19 mouse cellular contexts compared by ENCODE assay signal in the genomic region with DNA sequence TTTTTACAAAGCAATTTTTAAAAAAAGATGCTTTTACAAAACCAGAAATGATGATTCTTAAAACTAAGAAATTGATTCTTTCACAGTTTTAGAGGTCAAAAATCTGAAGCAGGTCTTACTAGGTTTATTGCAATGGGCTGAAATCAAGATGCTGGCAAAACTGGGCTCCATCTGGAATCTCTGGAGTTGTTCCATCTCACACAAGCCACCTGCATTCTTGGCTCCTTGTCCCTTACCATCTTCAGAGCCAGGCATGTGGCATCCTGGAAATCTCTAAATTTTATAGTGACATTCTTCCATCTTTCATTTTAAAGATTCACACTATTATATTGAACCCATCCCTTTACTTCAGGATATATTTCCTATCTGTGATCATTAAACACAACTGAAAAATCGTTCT.
DNase-seq lines count a peak whose midpoint lies in the region; TF ChIP-seq lines count a peak whose summit lies in the region.
"Had no signal": no experiment of that assay in that cellular context is flagged by ENCODE, and none has a peak within 500 bp of the region (broad histone marks: within the 10 kb centered on the region; RNA-seq: fewer than 3 reads in every experiment).

No protein-coding gene starts in this region.

- no peak for DNase-seq in layer of hippocampus, adult 2 months (ENCODE audit: low spot score in 2 of 2)
- DNase-seq in layer of hippocampus, adult 11-12 months (ENCODE audit: low spot score) = no peak
- DNase-seq in cerebellum, adult 11 months = peak; percentile 86
- peak; percentile 90 for DNase-seq in cerebellum, adult 8-10 months
- DNase-seq in cerebellum, postnatal 36 days = peak; percentile 86 to 94
- no peak for DNase-seq in kidney, adult 18-20 months
- DNase-seq in heart, adult 2 months = no peak
- DNase-seq: adrenal gland, postnatal 10 days; heart, postnatal 4 days; lung, adult 18-20 months; lung, postnatal 10 days; right cerebral cortex, adult 18-20 months; thymus, adult 2 months; thymus, postnatal 4 days had no signal

- 36% methylated on average over 1 of the region's 1 CpGs for WGBS in heart, adult 2 months

- TF ChIP-seq POLR2A in heart, adult 2 months (IDR thresholded peaks at IDR 0.05; ENCODE audit: insufficient read depth, low read depth, low read length) = no peak

- H3K9ac ChIP-seq in heart, adult 2 months (ENCODE audit: low read depth, low read length) = no peak overlapping the region
- H3K9ac ChIP-seq: kidney, embryonic 15.5 days; limb, embryonic 12.5 days; liver, embryonic 12.5 days; neural tube, embryonic 15.5 days had no signal

- TF ChIP-seq EP300 in heart, adult 2 months (IDR thresholded peaks at IDR 0.05; ENCODE audit: insufficient read depth, low read depth, low read length) = no peak

- intact Hi-C loops in heart, adult 2 months (cut with DNase I) = no loop called here

- H3K27me3 ChIP-seq in heart, adult 2 months (ENCODE audit: control insufficient read depth, insufficient read depth, low read length) = no peaks in the 10 kb centered on the region
- H3K27me3 ChIP-seq: kidney, embryonic 15.5 days; limb, embryonic 12.5 days; liver, embryonic 12.5 days; neural tube, embryonic 15.5 days had no signal

- no peak for TF ChIP-seq CTCF in layer of hippocampus, adult 2 months (conservative IDR thresholded peaks at IDR 0.05)
- TF ChIP-seq CTCF in heart, adult 2 months (IDR thresholded peaks at IDR 0.05) = no peak

- H3K36me3 ChIP-seq in heart, adult 2 months (ENCODE audit: control insufficient read depth, insufficient read depth, low read length) = no peaks in the 10 kb centered on the region
- H3K36me3 ChIP-seq: heart, embryonic 10.5 days; kidney, embryonic 15.5 days; limb, embryonic 12.5 days; liver, embryonic 12.5 days had no signal

- H3K4me3 ChIP-seq in layer of hippocampus, adult 2 months = no peak overlapping the region
- no peak overlapping the region for H3K4me3 ChIP-seq in heart, adult 2 months
- H3K4me3 ChIP-seq: heart, embryonic 10.5 days; kidney, embryonic 15.5 days; limb, embryonic 12.5 days; liver, embryonic 12.5 days; neural tube, embryonic 15.5 days had no signal

- H3K79me2 ChIP-seq in heart, adult 2 months (replicated peaks; ENCODE audit: control insufficient read depth, insufficient read depth, low read length) = no peaks in the 10 kb centered on the region

- no peaks in the 10 kb centered on the region for H3K4me1 ChIP-seq in heart, adult 2 months (ENCODE audit: control insufficient read depth, insufficient read depth, low read length)
- H3K4me1 ChIP-seq: heart, embryonic 10.5 days; kidney, embryonic 15.5 days; limb, embryonic 12.5 days; liver, embryonic 12.5 days; neural tube, embryonic 15.5 days had no signal

- H3K27ac ChIP-seq in layer of hippocampus, adult 2 months = peak overlapping the region; percentile 8; the same call in 1 of the 2 replicates
- no peak overlapping the region for H3K27ac ChIP-seq in heart, adult 2 months
- H3K27ac ChIP-seq: heart, embryonic 10.5 days; kidney, embryonic 15.5 days; limb, embryonic 12.5 days; liver, embryonic 12.5 days; neural tube, embryonic 15.5 days had no signal

Comparison
In these comparisons a context has a peak if more than half of its experiments do, and no peak if none do; other contexts are left out.
1. DNase-seq: peak in cerebellum, adult 11 months (single experiment), cerebellum, adult 8-10 months (single experiment) and cerebellum, postnatal 36 days (2 of 2); none in layer of hippocampus, adult 2 months (0 of 2), layer of hippocampus, adult 11-12 months (single experiment), kidney, adult 18-20 months (single experiment) and heart, adult 2 months (0 of 2).